Mouse (Mus musculus) megakaryocyte progenitor cell, adult 5-6 weeks (primary cell): ENCODE results near the gene Atf7ip2. TPM values are rescaled to one million over a fixed set of nuclear protein-coding genes. Genes with fewer than 3 reads are reported as not detected.
A peak's percentile ranks its signal among the peaks of the same experiment; 100 is the strongest.
"Not testable (repeated sequence)": the region's sequence is repeated elsewhere in the genome, so short reads cannot be mapped to it uniquely, and the experiment has no call there.

Source experiments
- ATAC-seq: replicated peaks from 2 replicates; pipeline ENCODE4 v1.8.0; 2016; ENCODE audit warnings: mild to moderate bottlenecking, moderate TSS enrichment, inconsistent platforms; ENCODE audit not compliant: poor library complexity
- total RNA-seq, 2 experiments: library from RNA; stranded (forward) in 1 of 2; stranded (reverse) in 1 of 2; fragments of 157-497, 149-512 nt in 1 of 2; fragments of 200-1000 nt in 1 of 2; gene quantifications; 2 replicates each; pipeline versions ENCODE4 v1.2.3 to v1.2.4; 2015 to 2017

Atf7ip2 gene
- total RNA-seq (2015) = 0.44 TPM in 1 of 2 replicates, not detected in the other
- total RNA-seq (2017) = 0.10 TPM in 1 of 2 replicates, not detected in the other

- ATAC-seq = peak; percentile 89
Measured at GRCm38 (mm10) chr16:10192679-10193506, at the start of gene Atf7ip2. Gene Atf7ip2, plus strand, starts transcription at chr16:10192712.

DNA sequence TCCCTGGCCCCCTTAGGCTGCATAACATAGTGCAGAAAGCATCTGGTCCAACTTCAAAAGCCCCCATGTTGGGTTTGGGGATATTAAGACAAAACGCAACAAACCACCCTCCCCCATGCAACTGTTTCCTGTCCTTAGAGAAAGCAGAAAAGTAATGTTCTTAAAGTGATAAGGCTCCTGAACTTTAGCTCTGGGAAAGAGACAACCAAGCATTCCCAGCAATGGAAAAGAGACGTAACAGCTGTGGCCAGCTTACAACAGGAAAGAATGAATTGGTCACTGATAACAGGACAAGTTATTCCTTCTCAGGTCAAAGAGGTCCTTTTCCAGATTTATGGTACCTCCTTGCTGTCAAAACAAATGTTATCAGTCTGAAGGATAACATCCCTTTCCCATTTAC is 49.3 kb upstream of the Atf7ip2 start:
- ATAC-seq = no peak

DNA sequence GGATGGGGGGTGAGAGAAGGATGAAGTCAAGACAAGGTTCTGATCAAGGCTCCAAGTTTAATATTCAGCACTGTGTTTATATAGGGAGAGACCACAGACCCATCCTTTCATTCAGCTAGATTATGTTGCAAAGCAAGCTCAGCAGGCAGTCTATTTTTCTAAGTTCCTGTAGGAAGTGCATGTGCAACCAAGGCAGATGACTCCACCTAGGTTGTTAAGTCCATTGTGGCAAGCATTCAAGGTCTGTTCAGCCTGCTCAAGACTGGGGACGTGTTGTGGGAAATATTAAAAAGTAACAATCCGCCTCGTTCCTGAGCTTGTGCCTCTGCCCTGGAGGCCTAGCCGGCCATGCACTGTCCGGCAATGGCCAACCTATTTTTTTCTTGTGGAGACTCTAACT is 45.1 kb upstream of the Atf7ip2 start:
- ATAC-seq = no peak

DNA sequence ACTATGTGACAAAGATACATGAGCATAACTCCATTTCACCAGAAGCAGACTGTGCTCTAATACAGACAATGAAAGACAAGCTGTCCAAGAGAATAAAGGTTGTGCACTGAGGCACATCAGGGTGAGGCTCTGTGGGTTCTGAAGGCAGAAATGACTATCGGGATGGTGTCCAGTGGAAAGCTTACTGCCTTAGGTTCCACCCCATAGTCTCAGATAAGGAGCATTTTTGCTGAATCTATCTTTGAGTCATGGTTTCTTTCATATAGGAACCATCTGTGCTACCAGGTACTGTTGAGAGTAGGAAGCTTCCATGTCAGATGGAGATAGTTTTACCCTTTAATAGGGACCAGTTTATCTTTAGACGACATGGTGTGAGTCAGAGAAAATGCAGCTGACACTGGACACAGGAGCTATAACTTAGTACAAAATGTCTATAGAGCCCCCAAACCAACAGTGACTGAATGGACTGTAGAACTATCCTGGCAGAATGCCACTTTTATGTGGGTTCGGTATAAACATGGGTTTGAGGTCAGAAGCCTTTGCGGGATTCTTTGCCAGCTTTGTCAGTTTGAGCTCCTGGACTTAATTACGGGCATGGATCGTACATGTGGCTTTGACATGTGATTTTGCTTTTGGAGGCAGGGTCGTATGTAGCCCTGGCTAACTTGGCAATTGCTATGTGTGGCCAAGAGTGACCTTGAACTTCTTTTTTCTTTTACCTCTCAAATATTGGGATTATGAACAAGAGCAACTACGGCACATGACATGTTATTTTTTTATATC is 23.2 kb upstream of the Atf7ip2 start:
- ATAC-seq = no peak

GRCm38 (mm10) chr16:10170005-10170404 is 22.5 kb upstream of the Atf7ip2 start, which contains the start of gene Rpl39l:
Gene Rpl39l, plus strand, starts transcription at chr16:10170226.
- ATAC-seq = no peak

GRCm38 (mm10) chr16:10171276-10171675 is 21.2 kb upstream of the Atf7ip2 start:
- ATAC-seq = no peak

DNA sequence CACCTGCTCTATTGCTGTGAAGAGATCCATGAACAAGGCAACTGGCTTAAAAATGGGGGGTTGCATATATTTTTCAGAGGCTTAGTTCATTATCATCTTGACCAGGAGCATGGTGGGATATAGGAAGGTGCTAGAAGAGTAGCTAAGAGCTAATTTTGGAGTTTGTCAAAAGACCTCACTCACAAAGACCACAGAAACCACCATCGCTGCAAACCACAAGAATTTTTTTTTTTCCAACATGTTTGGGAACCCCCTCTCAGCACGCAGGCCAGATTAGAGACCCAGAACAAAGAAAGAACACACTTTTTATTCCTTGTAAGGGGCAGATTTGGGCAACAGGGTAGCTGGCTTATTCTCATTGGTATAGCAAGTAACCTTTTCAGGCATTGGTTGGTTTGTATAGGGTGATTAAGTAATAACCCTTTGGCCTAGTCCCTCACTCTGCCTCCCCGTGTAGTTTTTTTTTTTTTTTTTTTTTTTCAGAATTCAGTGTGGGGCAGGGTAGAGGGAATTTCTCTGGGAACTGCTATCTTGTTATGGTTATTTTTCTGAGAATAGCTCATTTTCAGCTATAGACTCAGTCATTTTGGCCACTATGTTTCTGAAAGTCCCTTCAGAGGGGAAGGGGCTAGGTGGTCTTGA is 20.2 kb upstream of the Atf7ip2 start:
- ATAC-seq = no peak

- not testable (repeated sequence) for ATAC-seq
Measured at GRCm38 (mm10) chr16:10187461-10187860, 5.1 kb upstream of the Atf7ip2 start.

DNA sequence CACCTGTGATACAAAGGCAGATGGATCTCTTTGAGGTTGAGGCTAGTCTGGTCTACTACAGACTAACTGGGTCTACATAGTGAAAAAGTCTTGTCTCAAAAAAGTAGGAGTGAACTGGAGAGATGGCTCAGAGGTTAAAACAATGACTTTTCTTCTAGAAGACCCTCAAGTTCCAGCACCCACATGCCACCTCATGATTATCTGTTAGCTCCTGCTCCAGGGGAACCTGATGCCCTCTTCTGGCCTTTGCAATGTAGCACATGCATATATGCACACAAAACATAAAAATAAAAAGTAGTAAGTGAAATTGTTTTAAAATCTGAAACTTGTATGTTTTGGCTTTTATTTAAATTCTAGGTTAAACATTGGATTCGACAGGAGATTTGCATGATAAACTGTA is 16.3 kb downstream of the Atf7ip2 start:
- ATAC-seq = no peak

GRCm38 (mm10) chr16:10216366-10216765 is 23.9 kb downstream of the Atf7ip2 start:
- ATAC-seq = not testable (repeated sequence)

- ATAC-seq = not testable (repeated sequence)
Measured at GRCm38 (mm10) chr16:10217020-10217419, 24.5 kb downstream of the Atf7ip2 start.

DNA sequence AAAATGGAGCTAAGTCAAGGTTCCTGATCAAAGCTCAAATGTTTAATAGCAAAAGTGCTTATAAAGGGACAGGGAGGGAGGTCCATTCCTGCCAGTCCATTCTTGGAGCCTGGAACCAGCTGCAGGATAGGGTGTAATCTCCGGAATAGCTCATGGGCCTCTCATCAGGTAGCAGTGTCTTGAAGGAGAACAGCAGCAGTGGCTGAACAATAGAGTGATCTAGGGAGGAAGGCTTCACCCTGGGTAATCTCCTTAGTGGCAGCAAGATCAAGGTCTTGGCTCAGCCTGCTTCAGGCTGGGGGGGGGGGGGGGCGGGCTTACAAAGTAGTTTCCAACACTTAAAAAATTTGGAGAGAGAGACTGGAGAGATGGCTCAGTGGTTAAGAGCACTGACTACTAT is 34.8 kb downstream of the Atf7ip2 start:
- ATAC-seq = no peak

- no peak for ATAC-seq
Measured at GRCm38 (mm10) chr16:10236601-10237000, 44.1 kb downstream of the Atf7ip2 start.

DNA sequence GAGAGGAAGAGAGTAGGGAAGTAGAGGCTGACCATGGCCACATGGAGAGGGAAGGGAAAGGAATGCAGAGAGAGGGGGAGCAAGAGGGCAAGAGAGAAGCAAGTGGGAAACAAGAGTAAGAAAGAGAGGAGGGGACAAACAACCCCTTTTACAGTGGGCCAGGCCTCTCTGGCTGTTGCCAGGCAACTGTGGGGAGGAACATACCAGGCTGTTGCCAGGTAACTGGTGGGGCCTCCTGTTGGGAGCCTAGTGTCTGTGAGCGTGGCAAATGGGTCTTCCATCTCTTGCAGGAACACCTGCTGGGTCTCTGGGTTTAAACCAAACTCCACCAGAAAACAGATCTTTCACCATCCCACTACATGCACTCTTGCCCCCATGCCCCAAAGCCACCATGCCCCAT is 61.5 kb downstream of the Atf7ip2 start:
- ATAC-seq = no peak

DNA sequence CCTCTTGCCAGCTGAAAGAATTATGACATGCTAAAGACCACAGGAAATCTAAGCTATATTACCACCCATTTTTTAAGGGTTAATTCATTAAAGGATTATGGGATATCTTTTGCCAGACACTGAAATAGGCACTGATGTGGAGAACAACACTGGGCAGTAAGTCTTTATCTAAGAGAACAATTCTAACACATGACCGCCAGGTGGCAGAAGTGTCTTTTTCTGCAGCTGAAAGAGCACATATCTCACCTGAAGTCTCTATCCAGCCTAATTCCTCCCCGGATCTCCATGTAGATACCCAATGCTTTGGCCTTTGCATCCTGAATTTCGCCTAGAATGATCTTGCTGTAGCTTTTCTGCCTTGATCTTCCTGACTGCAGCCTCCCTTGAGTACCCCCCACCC is 79.7 kb downstream of the Atf7ip2 start:
- peak; percentile 72 for ATAC-seq

- ATAC-seq = peak; percentile 54; the same call in 1 of the 2 replicates
Measured at GRCm38 (mm10) chr16:10274465-10274864, 82.0 kb downstream of the Atf7ip2 start.

GRCm38 (mm10) chr16:10276778-10277177 is 84.3 kb downstream of the Atf7ip2 start:
- ATAC-seq = not testable (repeated sequence)

DNA sequence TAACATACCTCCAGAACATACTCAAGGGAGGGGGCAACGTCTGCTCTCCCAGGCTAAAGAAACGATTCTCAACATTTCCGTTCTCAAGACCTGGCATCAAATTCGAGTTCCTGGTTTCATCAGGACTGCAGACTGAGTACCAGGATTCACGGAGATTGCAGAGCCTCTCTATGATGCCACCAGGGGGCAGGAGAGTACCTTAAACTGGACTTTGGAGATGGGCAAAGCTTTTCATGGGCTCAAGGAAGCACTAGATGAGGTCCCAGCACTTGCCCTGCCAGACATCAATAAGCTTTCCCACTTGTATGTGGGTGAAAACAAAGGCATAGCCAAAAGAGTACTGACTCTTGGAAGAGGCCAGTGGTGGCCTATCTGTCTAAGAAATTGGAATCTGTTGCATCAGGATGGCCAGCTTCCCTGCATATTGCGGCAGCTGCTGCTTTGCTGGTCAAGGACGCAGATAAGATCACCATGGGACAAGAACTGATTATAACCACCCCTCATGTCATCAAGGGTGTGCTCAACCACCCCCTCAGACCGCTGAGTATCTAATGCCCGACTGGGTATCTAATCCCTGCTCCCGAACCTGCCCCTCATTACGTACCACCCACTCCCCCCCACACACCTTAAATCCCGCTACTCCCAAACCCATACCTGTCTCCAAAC is 87.9 kb downstream of the Atf7ip2 start:
- ATAC-seq = peak; percentile 95

DNA sequence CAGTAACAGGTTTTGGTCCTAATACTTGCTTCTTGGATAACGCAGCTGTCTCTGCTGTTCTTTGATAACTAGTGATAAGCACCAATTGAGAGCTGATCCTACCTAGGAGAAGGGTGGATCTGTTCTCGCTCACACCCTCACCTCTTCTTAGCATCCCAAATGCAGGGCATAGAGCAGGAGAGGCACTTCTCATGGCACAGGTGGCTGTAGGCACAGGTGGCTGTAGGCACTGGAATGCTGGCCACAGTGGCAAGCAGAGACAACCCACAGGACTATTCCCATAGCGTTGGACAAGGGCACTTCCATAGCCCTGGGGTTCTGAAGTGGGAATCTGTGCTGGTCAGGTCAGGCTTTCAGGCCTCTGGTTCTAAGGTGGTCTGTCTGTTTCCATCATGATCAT is 89.4 kb downstream of the Atf7ip2 start:
- ATAC-seq = no peak

DNA sequence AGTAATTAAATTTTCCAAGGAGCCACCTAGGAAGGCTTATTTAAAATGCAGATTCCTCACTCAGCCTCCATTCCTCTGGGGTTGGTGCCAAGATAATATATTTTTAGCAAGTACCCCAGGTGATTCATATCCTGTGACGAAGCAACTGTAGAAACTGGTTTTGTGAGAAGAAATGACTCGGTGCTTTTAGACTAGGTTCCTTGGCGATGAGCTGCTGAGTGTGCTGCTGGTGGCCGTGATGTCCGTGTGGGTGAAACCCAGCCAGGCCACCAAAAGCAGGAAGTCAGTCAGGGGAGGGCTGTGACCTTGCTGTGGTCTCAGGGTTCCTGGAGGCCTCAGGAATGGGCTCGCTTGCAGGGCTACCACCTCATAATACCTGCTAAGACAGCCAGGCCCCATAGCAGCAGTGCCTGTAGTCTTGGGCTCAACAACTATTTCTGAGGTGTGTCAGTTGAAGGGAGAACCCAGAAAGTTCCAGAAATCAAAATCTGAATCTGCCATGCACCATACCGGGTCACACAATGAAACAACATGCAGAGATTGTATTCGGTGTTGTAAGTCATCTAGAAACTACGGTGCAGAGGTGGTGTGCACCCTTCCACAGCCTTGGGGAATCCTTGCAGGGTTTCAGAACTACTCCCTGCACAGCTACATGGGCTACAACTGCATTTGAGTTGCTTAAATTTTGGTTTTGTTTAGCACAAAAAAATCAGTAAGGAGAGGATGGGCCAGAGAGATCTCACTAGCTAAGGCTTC is 94.2 kb downstream of the Atf7ip2 start:
- peak; percentile 87 for ATAC-seq
